Mouse (Mus musculus): ENCODE measurements around the gene Aplp1. TPM values are rescaled to one million over a fixed set of nuclear protein-coding genes. Genes with fewer than 3 reads are reported as not detected.

The Aplp1 gene
- polyA plus RNA-seq, 1 experiment: 15.6 TPM

GRCm38 (mm10) chr7:30421890-30422435, 23.4 kb downstream of the Aplp1 start:
- H3K4me3 ChIP-seq (ENCODE audit: control insufficient read depth, low read depth, low read length): peak overlapping the region; percentile 38
- 0 out of 2 replicates have a peak overlapping the region, but pooled peaks have one; percentile 33 for H3K27ac ChIP-seq (ENCODE audit: control insufficient read depth, insufficient read depth, low read depth, low read length)
- no peaks in the 10 kb centered on the region for H3K36me3 ChIP-seq (ENCODE audit: control insufficient read depth, insufficient read depth, low read length)
- no peaks in the 10 kb centered on the region for H3K27me3 ChIP-seq (ENCODE audit: control insufficient read depth, insufficient read depth, low read length)
- TF ChIP-seq CTCF (IDR thresholded peaks at IDR 0.05; ENCODE audit: control insufficient read depth, insufficient read depth, insufficient replicate concordance, low read depth, low read length) (no peak), POLR2A (IDR thresholded peaks at IDR 0.05; ENCODE audit: control insufficient read depth, low read depth, low read length) (no peak)
- H3K4me1 ChIP-seq (ENCODE audit: control insufficient read depth, insufficient read depth, low read length): peaks cover 19% of the 10 kb centered on the region

- Histone ChIP-seq H3K4me3 (ENCODE audit: control insufficient read depth, low read depth, low read length) (peak within 1 kb of the TSS; percentile 38), H3K27ac (ENCODE audit: control insufficient read depth, insufficient read depth, low read depth, low read length) (0 out of 2 replicates have a peak within 1 kb of the TSS, but pooled peaks have one; percentile 33), H3K27me3 (ENCODE audit: control insufficient read depth, insufficient read depth, low read length) (no peaks in the 10 kb centered on the region), H3K36me3 (ENCODE audit: control insufficient read depth, insufficient read depth, low read length) (no peaks in the 10 kb centered on the region), H3K4me1 (ENCODE audit: control insufficient read depth, insufficient read depth, low read length) (peaks cover 19% of the 10 kb centered on the region)
- TF ChIP-seq CTCF (IDR thresholded peaks at IDR 0.05; ENCODE audit: control insufficient read depth, insufficient read depth, insufficient replicate concordance, low read depth, low read length) (no peak), POLR2A (IDR thresholded peaks at IDR 0.05; ENCODE audit: control insufficient read depth, low read depth, low read length) (no peak)
These were observed 24.0 kb downstream of the Aplp1 start, which contains the start of gene Nfkbid for GRCm38 (mm10) chr7:30421175-30421889. Gene Nfkbid (plus strand): TSS chr7:30421732.

- no peak for TF ChIP-seq POLR2A (IDR thresholded peaks at IDR 0.05; ENCODE audit: control insufficient read depth, low read depth, low read length)
- no peak for TF ChIP-seq CTCF (IDR thresholded peaks at IDR 0.05; ENCODE audit: control insufficient read depth, insufficient read depth, insufficient replicate concordance, low read depth, low read length)
- no peaks in the 10 kb centered on the region for H3K36me3 ChIP-seq (ENCODE audit: control insufficient read depth, insufficient read depth, low read length)
- peaks cover 19% of the 10 kb centered on the region for H3K4me1 ChIP-seq (ENCODE audit: control insufficient read depth, insufficient read depth, low read length)
- no peak overlapping the region for H3K4me3 ChIP-seq (ENCODE audit: control insufficient read depth, low read depth, low read length)
- no peak overlapping the region for H3K27ac ChIP-seq (ENCODE audit: control insufficient read depth, insufficient read depth, low read depth, low read length)
- no peaks in the 10 kb centered on the region for H3K27me3 ChIP-seq (ENCODE audit: control insufficient read depth, insufficient read depth, low read length)
These were observed 24.7 kb downstream of the Aplp1 start for GRCm38 (mm10) chr7:30420673-30421072.

- no peak for TF ChIP-seq CTCF (IDR thresholded peaks at IDR 0.05; ENCODE audit: control insufficient read depth, insufficient read depth, insufficient replicate concordance, low read depth, low read length)
- TF ChIP-seq POLR2A (IDR thresholded peaks at IDR 0.05; ENCODE audit: control insufficient read depth, low read depth, low read length): no peak
- Histone ChIP-seq H3K36me3 (ENCODE audit: control insufficient read depth, insufficient read depth, low read length) (no peaks in the 10 kb centered on the region), H3K27me3 (ENCODE audit: control insufficient read depth, insufficient read depth, low read length) (no peaks in the 10 kb centered on the region), H3K4me1 (ENCODE audit: control insufficient read depth, insufficient read depth, low read length) (peaks cover 19% of the 10 kb centered on the region), H3K27ac (ENCODE audit: control insufficient read depth, insufficient read depth, low read depth, low read length) (no peak within 1 kb of the TSS), H3K4me3 (ENCODE audit: control insufficient read depth, low read depth, low read length) (no peak within 1 kb of the TSS)
These were observed 25.5 kb downstream of the Aplp1 start, which contains the start of gene Hcst for GRCm38 (mm10) chr7:30419561-30420499. Gene Hcst (minus strand): TSS chr7:30419854.

- peaks cover 17% of the 10 kb centered on the region for H3K4me1 ChIP-seq (ENCODE audit: control insufficient read depth, insufficient read depth, low read length)
- H3K4me3 ChIP-seq (ENCODE audit: control insufficient read depth, low read depth, low read length): no peak overlapping the region
- H3K36me3 ChIP-seq (ENCODE audit: control insufficient read depth, insufficient read depth, low read length): no peaks in the 10 kb centered on the region
- no peaks in the 10 kb centered on the region for H3K27me3 ChIP-seq (ENCODE audit: control insufficient read depth, insufficient read depth, low read length)
- TF ChIP-seq POLR2A (IDR thresholded peaks at IDR 0.05; ENCODE audit: control insufficient read depth, low read depth, low read length): no peak
- TF ChIP-seq CTCF (IDR thresholded peaks at IDR 0.05; ENCODE audit: control insufficient read depth, insufficient read depth, insufficient replicate concordance, low read depth, low read length): no peak
- no peak overlapping the region for H3K27ac ChIP-seq (ENCODE audit: control insufficient read depth, insufficient read depth, low read depth, low read length)
These were observed 27.5 kb downstream of the Aplp1 start for GRCm38 (mm10) chr7:30417856-30418255.

- TF ChIP-seq CTCF (IDR thresholded peaks at IDR 0.05; ENCODE audit: control insufficient read depth, insufficient read depth, insufficient replicate concordance, low read depth, low read length): no peak
- no peak for TF ChIP-seq POLR2A (IDR thresholded peaks at IDR 0.05; ENCODE audit: control insufficient read depth, low read depth, low read length)
- Histone ChIP-seq H3K27me3 (ENCODE audit: control insufficient read depth, insufficient read depth, low read length) (no peaks in the 10 kb centered on the region), H3K4me3 (ENCODE audit: control insufficient read depth, low read depth, low read length) (no peak within 1 kb of the TSS), H3K27ac (ENCODE audit: control insufficient read depth, insufficient read depth, low read depth, low read length) (no peak within 1 kb of the TSS), H3K4me1 (ENCODE audit: control insufficient read depth, insufficient read depth, low read length) (peaks cover 2% of the 10 kb centered on the region; the same call in 1 of the 2 replicates), H3K36me3 (ENCODE audit: control insufficient read depth, insufficient read depth, low read length) (no peaks in the 10 kb centered on the region)
These were observed 31.7 kb downstream of the Aplp1 start, which contains the start of gene Tyrobp for GRCm38 (mm10) chr7:30413596-30413995. Gene Tyrobp (plus strand): TSS chr7:30413760.
